Mouse (Mus musculus): ENCODE data around the gene Ak8. TPM values are rescaled to one million over a fixed set of nuclear protein-coding genes. Genes with fewer than 3 reads are reported as not detected.

The Ak8 gene
- polyA plus RNA-seq, 1 experiment from 2014 or later, result 1.3 TPM

DNA sequence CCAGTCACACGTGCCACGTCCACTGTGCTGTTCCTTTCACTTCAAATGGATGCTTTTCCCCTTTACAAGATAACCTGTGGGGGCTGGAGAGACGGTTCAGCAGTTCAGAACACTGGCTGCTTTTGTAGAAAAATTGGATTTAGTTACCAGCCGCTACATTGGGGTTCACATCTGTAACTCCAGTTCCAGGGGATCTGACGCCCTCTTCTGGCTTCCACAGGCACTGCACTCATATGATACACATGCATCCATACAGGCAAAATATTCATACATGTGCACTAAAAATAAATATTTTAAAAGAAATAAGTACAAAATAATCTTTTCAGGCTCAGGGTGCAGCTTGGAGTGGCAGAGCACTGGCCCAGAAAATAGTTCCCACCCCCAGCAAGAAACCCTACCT lies 94.7 kb downstream of the Ak8 start:
- DNase-seq (ENCODE audit: low spot score), result no peak
- no peaks in the 10 kb centered on the region for H3K27me3 ChIP-seq (ENCODE audit: control insufficient read depth, insufficient read depth, low read length)

DNA sequence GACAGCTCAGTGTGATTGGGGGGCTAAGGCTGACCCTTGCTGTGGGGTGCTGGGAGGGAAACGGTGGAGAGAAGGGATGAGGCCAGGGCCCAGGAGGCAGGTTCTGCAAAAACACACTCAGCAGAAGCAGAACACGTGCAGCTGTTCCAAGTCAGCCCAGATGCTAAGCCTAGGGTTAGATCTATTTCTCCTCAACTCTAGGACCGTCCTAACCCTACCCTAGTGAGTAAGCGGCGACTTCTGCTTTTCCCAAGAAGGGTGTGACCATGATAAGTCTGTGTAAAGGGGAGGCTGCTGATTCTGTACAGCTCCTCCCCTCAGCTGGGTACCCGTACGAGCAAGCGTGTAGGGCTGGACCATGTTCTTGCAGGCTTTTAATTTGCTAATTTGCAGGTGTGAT lies 96.3 kb downstream of the Ak8 start:
- H3K27ac ChIP-seq (ENCODE audit: low read depth, low read length), result no peak overlapping the region
- ATAC-seq (ENCODE audit: low FRiP score) (no peak), DNase-seq (ENCODE audit: low spot score) (no peak)
- no peaks in the 10 kb centered on the region for H3K9me3 ChIP-seq (ENCODE audit: control insufficient read depth, low read length)
- no peaks in the 10 kb centered on the region for H3K27me3 ChIP-seq (ENCODE audit: control insufficient read depth, insufficient read depth, low read length)
- no peak overlapping the region for H3K4me3 ChIP-seq (ENCODE audit: low read depth, low read length)
- H3K4me1 ChIP-seq (replicated peaks; ENCODE audit: control insufficient read depth, insufficient read depth, low read length), result no peaks in the 10 kb centered on the region; the same call in 1 of the 2 replicates
- WGBS, result 77% methylated on average over 8 of the region's 8 CpGs
- H3K36me3 ChIP-seq (ENCODE audit: control insufficient read depth, insufficient read depth, low read length), result no peaks in the 10 kb centered on the region
- H3K4me2 ChIP-seq (replicated peaks; ENCODE audit: low read depth, low read length), result no peak overlapping the region
- H3K9ac ChIP-seq (ENCODE audit: low read depth, low read length), result no peak overlapping the region

More for the DNA sequence above, 94.7 kb downstream of the Ak8 start:
- H3K4me2 ChIP-seq (replicated peaks; ENCODE audit: low read depth, low read length), result no peak overlapping the region
- H3K4me3 ChIP-seq (ENCODE audit: low read depth, low read length), result no peak overlapping the region
- no peak overlapping the region for H3K27ac ChIP-seq (ENCODE audit: low read depth, low read length)
- 82% methylated on average over 5 of the region's 5 CpGs for WGBS
- H3K9ac ChIP-seq (ENCODE audit: low read depth, low read length), result no peak overlapping the region
- no peaks in the 10 kb centered on the region for H3K9me3 ChIP-seq (ENCODE audit: control insufficient read depth, low read length)
- no peaks in the 10 kb centered on the region for H3K36me3 ChIP-seq (ENCODE audit: control insufficient read depth, insufficient read depth, low read length)
- ATAC-seq (ENCODE audit: low FRiP score), result no peak
- H3K4me1 ChIP-seq (replicated peaks; ENCODE audit: control insufficient read depth, insufficient read depth, low read length), result no peaks in the 10 kb centered on the region; the same call in 1 of the 2 replicates

DNA sequence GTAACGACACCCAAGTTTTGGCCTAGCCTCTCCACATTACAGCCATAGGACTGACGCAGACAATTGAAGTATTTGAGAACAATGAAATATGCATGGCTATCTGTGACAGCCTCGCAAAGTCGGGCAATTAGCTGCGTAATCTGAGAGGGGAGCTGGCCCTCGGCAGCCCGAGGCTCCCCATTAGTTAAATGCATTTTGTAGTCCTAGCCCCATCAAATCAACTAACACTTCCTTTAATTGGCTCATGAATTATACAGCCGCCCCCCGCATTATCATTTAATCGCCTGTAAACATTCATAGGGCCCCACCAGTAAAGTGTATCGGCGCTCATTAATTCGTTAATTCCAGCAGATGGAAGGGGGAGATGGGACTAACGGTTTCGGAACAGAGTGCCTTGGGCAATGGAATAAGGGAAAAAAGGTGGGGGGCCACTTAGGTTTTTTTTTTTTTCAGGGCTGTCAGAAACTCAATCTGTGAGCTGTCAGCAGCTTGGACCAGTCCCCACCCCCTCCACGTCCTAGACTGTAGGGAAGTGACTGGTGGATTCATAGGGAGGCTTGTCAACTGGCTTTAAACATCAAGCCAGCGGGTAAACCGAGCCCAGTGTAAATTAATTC lies 97.6 kb downstream of the Ak8 start:
- no peaks in the 10 kb centered on the region for H3K36me3 ChIP-seq (ENCODE audit: control insufficient read depth, insufficient read depth, low read length)
- WGBS, result 49% methylated on average over 18 of the region's 18 CpGs
- peak; percentile 34 for DNase-seq (ENCODE audit: low spot score)
- ATAC-seq (ENCODE audit: low FRiP score), result peak; percentile 53
- no peak overlapping the region for H3K9ac ChIP-seq (ENCODE audit: low read depth, low read length)
- H3K4me2 ChIP-seq (replicated peaks; ENCODE audit: low read depth, low read length), result no peak overlapping the region
- H3K9me3 ChIP-seq (ENCODE audit: control insufficient read depth, low read length), result no peaks in the 10 kb centered on the region
- no peaks in the 10 kb centered on the region; the same call in 1 of the 2 replicates for H3K4me1 ChIP-seq (replicated peaks; ENCODE audit: control insufficient read depth, insufficient read depth, low read length)
- H3K27me3 ChIP-seq (ENCODE audit: control insufficient read depth, insufficient read depth, low read length), result no peaks in the 10 kb centered on the region
- no peak overlapping the region for H3K4me3 ChIP-seq (ENCODE audit: low read depth, low read length)
- 0 out of 2 replicates have a peak overlapping the region, but pooled peaks have one; percentile 34 for H3K27ac ChIP-seq (ENCODE audit: low read depth, low read length)

DNA sequence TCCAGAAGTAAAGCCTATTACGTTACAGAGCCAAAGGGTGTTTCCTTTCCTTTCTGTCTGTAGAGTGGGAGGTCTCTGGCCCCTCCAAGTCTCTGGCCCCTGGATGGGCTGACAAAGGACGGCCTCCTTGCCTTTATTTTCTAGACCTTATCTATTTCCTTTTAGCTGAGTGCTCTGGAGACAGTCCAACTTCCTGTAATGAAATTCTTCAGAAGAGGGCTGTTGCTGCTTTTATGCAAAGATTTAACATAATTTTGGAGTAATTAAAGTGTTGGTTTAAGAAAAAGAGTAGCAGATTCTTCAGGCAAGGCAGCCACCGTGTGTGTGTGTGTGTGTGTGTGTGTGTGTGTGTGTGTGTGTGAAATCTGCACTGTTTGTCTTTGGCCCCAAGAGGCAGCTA lies 98.4 kb downstream of the Ak8 start:
- DNase-seq (ENCODE audit: low spot score) (no peak), ATAC-seq (ENCODE audit: low FRiP score) (no peak)
- 42% methylated on average over 3 of the region's 3 CpGs for WGBS
- no peak overlapping the region for H3K4me3 ChIP-seq (ENCODE audit: low read depth, low read length)
- no peaks in the 10 kb centered on the region for H3K27me3 ChIP-seq (ENCODE audit: control insufficient read depth, insufficient read depth, low read length)
- no peak overlapping the region for H3K9ac ChIP-seq (ENCODE audit: low read depth, low read length)
- no peaks in the 10 kb centered on the region for H3K36me3 ChIP-seq (ENCODE audit: control insufficient read depth, insufficient read depth, low read length)
- H3K27ac ChIP-seq (ENCODE audit: low read depth, low read length), result no peak overlapping the region
- H3K9me3 ChIP-seq (ENCODE audit: control insufficient read depth, low read length), result no peaks in the 10 kb centered on the region
- H3K4me1 ChIP-seq (replicated peaks; ENCODE audit: control insufficient read depth, insufficient read depth, low read length), result no peaks in the 10 kb centered on the region; the same call in 1 of the 2 replicates
- no peak overlapping the region for H3K4me2 ChIP-seq (replicated peaks; ENCODE audit: low read depth, low read length)

DNA sequence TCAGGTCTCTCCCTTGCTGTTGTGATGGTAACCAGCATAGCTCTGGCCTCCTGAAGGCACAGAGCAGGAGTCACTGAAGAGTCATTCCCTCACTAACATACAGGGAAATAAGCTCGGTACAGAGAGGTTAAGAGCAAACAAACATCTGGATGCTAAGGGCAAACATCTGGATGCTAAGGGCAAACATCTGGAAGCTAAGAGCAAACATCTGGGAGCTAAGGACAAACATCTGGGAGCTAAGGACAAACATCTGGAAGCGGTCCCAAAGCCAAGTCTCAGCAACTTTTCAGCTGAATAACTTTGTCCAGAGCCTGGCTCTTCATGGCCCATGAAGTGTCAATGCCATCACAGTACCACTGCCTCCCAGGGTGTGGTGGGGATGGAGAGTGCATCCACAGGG lies 99.6 kb downstream of the Ak8 start:
- H3K4me1 ChIP-seq (replicated peaks; ENCODE audit: control insufficient read depth, insufficient read depth, low read length), result no peaks in the 10 kb centered on the region; the same call in 1 of the 2 replicates
- no peaks in the 10 kb centered on the region for H3K27me3 ChIP-seq (ENCODE audit: control insufficient read depth, insufficient read depth, low read length)
- ATAC-seq (ENCODE audit: low FRiP score), result no peak
- no peak overlapping the region for H3K27ac ChIP-seq (ENCODE audit: low read depth, low read length)
- H3K9ac ChIP-seq (ENCODE audit: low read depth, low read length), result no peak overlapping the region
- WGBS, result 80% methylated on average over 2 of the region's 2 CpGs
- no peaks in the 10 kb centered on the region for H3K9me3 ChIP-seq (ENCODE audit: control insufficient read depth, low read length)
- H3K4me3 ChIP-seq (ENCODE audit: low read depth, low read length), result no peak overlapping the region
- no peaks in the 10 kb centered on the region for H3K36me3 ChIP-seq (ENCODE audit: control insufficient read depth, insufficient read depth, low read length)
- H3K4me2 ChIP-seq (replicated peaks; ENCODE audit: low read depth, low read length), result no peak overlapping the region
- no peak for DNase-seq (ENCODE audit: low spot score)

DNA sequence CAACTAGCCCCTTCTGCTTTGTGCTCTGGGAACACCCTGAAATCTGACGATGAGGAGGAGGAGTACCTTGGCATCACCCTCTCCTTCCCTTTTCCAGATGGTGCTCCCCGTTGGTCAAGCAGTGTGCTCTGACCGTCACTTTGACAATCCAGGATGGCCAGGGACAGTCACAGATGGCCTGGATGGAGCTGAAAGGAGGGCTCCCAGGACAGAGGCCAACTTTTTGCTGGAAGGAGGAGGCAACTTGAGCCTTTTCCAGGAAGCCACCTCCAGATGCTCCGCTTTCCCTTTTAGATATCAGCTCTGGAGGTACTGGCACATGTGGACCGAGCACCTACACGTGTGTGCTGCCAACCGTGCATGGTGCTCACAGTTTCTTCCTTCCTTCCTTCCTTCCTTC lies 103.4 kb downstream of the Ak8 start:
- H3K9me3 ChIP-seq (ENCODE audit: control insufficient read depth, low read length), result no peaks in the 10 kb centered on the region

DNA sequence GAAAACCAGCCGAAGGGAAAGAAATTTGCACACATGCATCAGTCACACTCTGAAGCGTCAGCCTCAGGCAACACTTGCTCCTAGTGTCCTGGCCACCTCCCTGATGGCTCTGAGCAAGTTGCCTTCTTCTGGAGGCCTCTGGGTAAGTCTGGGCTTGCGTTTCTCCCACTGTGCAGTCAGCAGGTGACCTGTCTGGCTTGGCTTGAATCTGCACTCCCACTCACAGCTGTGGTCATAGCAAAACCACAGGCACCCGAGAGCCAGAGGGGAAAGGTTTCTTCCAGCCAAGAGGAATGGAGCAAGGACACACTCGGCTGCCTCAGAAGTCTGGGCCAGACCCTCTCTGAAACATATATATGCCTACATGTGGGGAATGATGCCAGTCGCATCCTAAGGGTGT lies 108.9 kb downstream of the Ak8 start:
- 83% methylated on average over 6 of the region's 6 CpGs for WGBS
- DNase-seq (ENCODE audit: low spot score) (no peak), ATAC-seq (ENCODE audit: low FRiP score) (no peak)

More for the DNA sequence above, 103.4 kb downstream of the Ak8 start:
- H3K27me3 ChIP-seq (ENCODE audit: control insufficient read depth, insufficient read depth, low read length), result no peaks in the 10 kb centered on the region
- H3K9ac ChIP-seq (ENCODE audit: low read depth, low read length), result no peak overlapping the region
- WGBS, result 92% methylated on average over 7 of the region's 7 CpGs
- H3K4me1 ChIP-seq (replicated peaks; ENCODE audit: control insufficient read depth, insufficient read depth, low read length), result no peaks in the 10 kb centered on the region
- no peak for DNase-seq (ENCODE audit: low spot score)
- no peaks in the 10 kb centered on the region for H3K36me3 ChIP-seq (ENCODE audit: control insufficient read depth, insufficient read depth, low read length)
- ATAC-seq (ENCODE audit: low FRiP score), result no peak
- no peak overlapping the region for H3K4me2 ChIP-seq (replicated peaks; ENCODE audit: low read depth, low read length)
- H3K27ac ChIP-seq (ENCODE audit: low read depth, low read length), result no peak overlapping the region
- H3K4me3 ChIP-seq (ENCODE audit: low read depth, low read length), result no peak overlapping the region

DNA sequence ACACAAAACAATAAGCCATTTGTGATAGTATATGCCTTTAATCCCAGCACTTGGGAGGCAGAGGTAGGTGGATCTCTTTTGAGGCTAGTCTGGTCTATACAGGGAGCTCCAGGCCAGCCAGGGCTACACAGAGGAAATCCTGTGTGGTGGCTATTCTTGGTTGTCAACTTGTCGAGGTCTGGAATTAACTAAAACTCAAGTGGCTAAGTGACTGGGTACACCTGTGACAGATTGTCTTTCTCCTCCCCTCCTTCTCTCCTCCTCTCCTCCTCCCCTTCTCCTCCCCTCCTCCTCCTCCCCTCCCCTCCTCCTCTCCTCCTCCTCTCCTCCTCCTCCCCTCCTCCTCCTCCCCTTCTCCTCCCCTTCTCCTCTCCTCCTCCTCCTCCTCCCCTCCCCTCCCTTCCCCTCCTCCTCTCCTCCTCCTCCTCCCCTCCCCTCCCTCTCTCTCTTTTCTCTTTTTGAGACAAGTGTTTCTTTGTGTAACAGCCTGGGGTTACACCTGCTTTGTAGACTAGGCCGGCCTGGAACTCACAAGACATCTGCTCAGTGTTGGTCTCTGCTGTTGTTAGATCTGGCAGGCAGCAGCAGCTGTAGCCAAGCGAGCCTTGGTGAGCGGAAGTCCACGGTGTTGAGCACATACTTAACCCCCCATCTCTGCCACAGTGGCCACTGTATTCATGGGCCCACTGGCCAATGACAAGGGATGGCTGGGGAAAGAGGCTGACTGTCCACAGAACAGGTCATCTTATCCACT lies 110.5 kb downstream of the Ak8 start:
- no peaks in the 10 kb centered on the region for H3K4me1 ChIP-seq (replicated peaks; ENCODE audit: control insufficient read depth, insufficient read depth, low read length)

More for the DNA sequence above, 108.9 kb downstream of the Ak8 start:
- Histone ChIP-seq H3K9ac (ENCODE audit: low read depth, low read length) (no peak overlapping the region), H3K4me2 (replicated peaks; ENCODE audit: low read depth, low read length) (no peak overlapping the region), H3K9me3 (ENCODE audit: control insufficient read depth, low read length) (no peaks in the 10 kb centered on the region), H3K27me3 (ENCODE audit: control insufficient read depth, insufficient read depth, low read length) (no peaks in the 10 kb centered on the region), H3K27ac (ENCODE audit: low read depth, low read length) (no peak overlapping the region), H3K36me3 (ENCODE audit: control insufficient read depth, insufficient read depth, low read length) (no peaks in the 10 kb centered on the region), H3K4me1 (replicated peaks; ENCODE audit: control insufficient read depth, insufficient read depth, low read length) (no peaks in the 10 kb centered on the region), H3K4me3 (ENCODE audit: low read depth, low read length) (no peak overlapping the region)

DNA sequence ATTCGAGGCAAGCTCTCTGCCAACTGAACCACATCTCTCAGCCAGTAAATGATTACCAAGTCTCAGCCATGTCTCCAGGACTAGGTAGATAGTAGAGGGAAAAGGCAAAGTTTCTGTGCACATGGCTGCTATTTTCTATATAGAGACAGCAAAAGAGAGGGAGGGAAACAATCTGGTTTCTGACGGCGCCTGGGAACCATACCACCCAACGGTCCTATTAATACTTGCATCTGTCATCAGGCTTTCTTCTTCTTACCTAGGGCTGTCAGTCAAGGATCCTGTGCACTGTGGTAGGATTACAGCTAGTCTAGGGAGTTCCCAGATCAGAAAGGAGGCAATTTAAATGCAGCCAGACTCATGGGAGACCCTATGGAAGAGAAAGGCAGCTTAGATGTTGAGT lies 118.9 kb downstream of the Ak8 start:
- 84% methylated on average over 4 of the region's 4 CpGs for WGBS
- no peaks in the 10 kb centered on the region for H3K36me3 ChIP-seq (ENCODE audit: control insufficient read depth, insufficient read depth, low read length)
- DNase-seq (ENCODE audit: low spot score) (no peak), ATAC-seq (ENCODE audit: low FRiP score) (no peak)
- H3K27ac ChIP-seq (ENCODE audit: low read depth, low read length), result no peak overlapping the region
- no peak overlapping the region for H3K9ac ChIP-seq (ENCODE audit: low read depth, low read length)
- no peaks in the 10 kb centered on the region for H3K4me1 ChIP-seq (replicated peaks; ENCODE audit: control insufficient read depth, insufficient read depth, low read length)
- no peaks in the 10 kb centered on the region for H3K27me3 ChIP-seq (ENCODE audit: control insufficient read depth, insufficient read depth, low read length)
- no peak overlapping the region for H3K4me3 ChIP-seq (ENCODE audit: low read depth, low read length)
- no peak overlapping the region for H3K4me2 ChIP-seq (replicated peaks; ENCODE audit: low read depth, low read length)
- no peaks in the 10 kb centered on the region for H3K9me3 ChIP-seq (ENCODE audit: control insufficient read depth, low read length)

More for the DNA sequence above, 110.5 kb downstream of the Ak8 start:
- ATAC-seq (ENCODE audit: low FRiP score), result no peak
- Histone ChIP-seq H3K27me3 (ENCODE audit: control insufficient read depth, insufficient read depth, low read length) (no peaks in the 10 kb centered on the region), H3K4me2 (replicated peaks; ENCODE audit: low read depth, low read length) (no peak overlapping the region), H3K36me3 (ENCODE audit: control insufficient read depth, insufficient read depth, low read length) (no peaks in the 10 kb centered on the region), H3K9ac (ENCODE audit: low read depth, low read length) (no peak overlapping the region), H3K4me3 (ENCODE audit: low read depth, low read length) (no peak overlapping the region), H3K9me3 (ENCODE audit: control insufficient read depth, low read length) (no peaks in the 10 kb centered on the region), H3K27ac (ENCODE audit: low read depth, low read length) (no peak overlapping the region)
- no peak for DNase-seq (ENCODE audit: low spot score)
- 42% methylated on average over 5 of the region's 5 CpGs for WGBS
